Comparison of ENCODE assay signal across 9 mouse cellular contexts in genomic region chr6:134620846-134621551, GRCm38 (mm10). TPM values are rescaled to one million over a fixed set of nuclear protein-coding genes. Genes with fewer than 3 reads are reported as not detected.
DNase-seq lines count a peak whose midpoint lies in the region; ATAC-seq and TF ChIP-seq lines count a peak whose summit lies in the region.
"Had no signal": no experiment of that assay in that cellular context is flagged by ENCODE, and none has a peak within 500 bp of the region (broad histone marks: within the 10 kb centered on the region; RNA-seq: fewer than 3 reads in every experiment).

No protein-coding gene starts in this region.

- WGBS in lung, embryonic 14.5 days, result 64% methylated on average over 6 of the region's 6 CpGs
- 49% methylated on average over 6 of the region's 6 CpGs for WGBS in liver, embryonic 14.5 days (ENCODE audit: insufficient replicate concordance)
- WGBS in forebrain, embryonic 10.5 days, result 71% methylated on average over 6 of the region's 6 CpGs

- DNase-seq in adrenal gland, postnatal 10 days, result peak; percentile 49
- no peak for DNase-seq in adrenal gland, postnatal 36 days
- peak; percentile 62 for DNase-seq in lung, embryonic 14.5 days
- DNase-seq in lung, postnatal 25 days (ENCODE audit: low spot score), result no peak
- peak; percentile 64 to 79 for DNase-seq in frontal cortex, postnatal 36 days (ENCODE audit: low spot score in 2 of 2)
- no peak for DNase-seq in liver, embryonic 14.5 days (ENCODE audit: low read depth in 3 of 3, low spot score in 3 of 3)
- DNase-seq in thymus, postnatal 14 days, result peak; percentile 47
- no peak for DNase-seq in forebrain, embryonic 10.5 days (ENCODE audit: extremely low spot score, low spot score)

- H3K4me2 ChIP-seq in lung, embryonic 14.5 days, result no peak overlapping the region
- no peak overlapping the region for H3K4me2 ChIP-seq in liver, embryonic 14.5 days (ENCODE audit: low read depth)
- H3K4me2 ChIP-seq: neural tube, embryonic 12.5 days had no signal

- H3K27me3 ChIP-seq in lung, embryonic 14.5 days (ENCODE audit: insufficient read depth, low read length), result no peaks in the 10 kb centered on the region
- no peaks in the 10 kb centered on the region for H3K27me3 ChIP-seq in liver, embryonic 14.5 days (ENCODE audit: control insufficient read depth, insufficient read depth, low read length)
- H3K27me3 ChIP-seq in forebrain, embryonic 10.5 days (ENCODE audit: poor library complexity, severe bottlenecking), result no peaks in the 10 kb centered on the region
- H3K27me3 ChIP-seq: neural tube, embryonic 12.5 days had no signal

- peak; percentile 59 for TF ChIP-seq CTCF in lung, embryonic 14.5 days (IDR thresholded peaks at IDR 0.05; ENCODE audit: low read depth)
- peak; percentile 74 for TF ChIP-seq CTCF in liver, embryonic 14.5 days (IDR thresholded peaks at IDR 0.05; ENCODE audit: low read depth)

- H3K4me1 ChIP-seq in lung, embryonic 14.5 days (ENCODE audit: insufficient read depth), result no peaks in the 10 kb centered on the region
- no peaks in the 10 kb centered on the region for H3K4me1 ChIP-seq in liver, embryonic 14.5 days (replicated peaks; ENCODE audit: control insufficient read depth in 2 of 2, insufficient read depth in 2 of 2, low read length in 1 of 2)
- no peaks in the 10 kb centered on the region for H3K4me1 ChIP-seq in forebrain, embryonic 10.5 days
- H3K4me1 ChIP-seq: neural tube, embryonic 12.5 days had no signal

- no peak overlapping the region for H3K9ac ChIP-seq in lung, embryonic 14.5 days
- no peak overlapping the region for H3K9ac ChIP-seq in liver, embryonic 14.5 days (replicated peaks)
- H3K9ac ChIP-seq: neural tube, embryonic 12.5 days had no signal

- H3K9me3 ChIP-seq in lung, embryonic 14.5 days (ENCODE audit: low read depth, low read length), result no peaks in the 10 kb centered on the region
- H3K9me3 ChIP-seq in liver, embryonic 14.5 days (ENCODE audit: control insufficient read depth, low read length), result no peaks in the 10 kb centered on the region
- H3K9me3 ChIP-seq in forebrain, embryonic 10.5 days, result no peaks in the 10 kb centered on the region
- H3K9me3 ChIP-seq: neural tube, embryonic 12.5 days had no signal

- H3K36me3 ChIP-seq in lung, embryonic 14.5 days (ENCODE audit: insufficient read depth), result no peaks in the 10 kb centered on the region
- H3K36me3 ChIP-seq in liver, embryonic 14.5 days (replicated peaks; ENCODE audit: control insufficient read depth, insufficient read depth, low read depth), result no peaks in the 10 kb centered on the region
- H3K36me3 ChIP-seq in forebrain, embryonic 10.5 days (replicated peaks), result no peaks in the 10 kb centered on the region
- H3K36me3 ChIP-seq: neural tube, embryonic 12.5 days had no signal

- TF ChIP-seq EP300 in liver, embryonic 14.5 days (IDR thresholded peaks at IDR 0.05; ENCODE audit: low read depth), result no peak

- H3K4me3 ChIP-seq in lung, embryonic 14.5 days (ENCODE audit: low read depth, low read length), result no peak overlapping the region
- H3K4me3 ChIP-seq in liver, embryonic 14.5 days (ENCODE audit: insufficient read depth in 1 of 2, low read depth in 2 of 2, low read length in 2 of 2), result no peak overlapping the region
- H3K4me3 ChIP-seq in forebrain, embryonic 10.5 days, result no peak overlapping the region
- H3K4me3 ChIP-seq: neural tube, embryonic 12.5 days had no signal

- H3K27ac ChIP-seq in lung, embryonic 14.5 days (ENCODE audit: low read depth), result no peak overlapping the region
- H3K27ac ChIP-seq in liver, embryonic 14.5 days, result no peak overlapping the region
- no peak overlapping the region for H3K27ac ChIP-seq in forebrain, embryonic 10.5 days
- H3K27ac ChIP-seq: neural tube, embryonic 12.5 days had no signal

- ATAC-seq in lung, embryonic 14.5 days (ENCODE audit: insufficient read depth), result no peak
- ATAC-seq in liver, embryonic 14.5 days (ENCODE audit: insufficient read depth), result no peak

RNA-seq across cellular contexts. Expression of gene Mansc1, which starts 11.3 kb away (rescaled TPM):
- 1 to 10 TPM; 5.5 to 6.9 TPM for total RNA-seq in adrenal gland, postnatal 10 days (2021)
- 1 to 10 TPM; 4.4 to 4.9 TPM for total RNA-seq in adrenal gland, postnatal 36 days (2021)
- polyA plus RNA-seq in lung, embryonic 14.5 days (2014; fragmentation: Nextera tagmentation; extraction: Ambion mirVana), result 5.8 and 5.9 TPM in 2 replicates
- 0.55 and 0.56 TPM in 2 replicates for polyA plus RNA-seq in liver, embryonic 14.5 days (2012; rRNA removed)
- 0.52 and 0.64 TPM in 2 replicates for polyA plus RNA-seq in liver, embryonic 14.5 days (2014; fragmentation: Nextera tagmentation; extraction: Ambion mirVana)
- 0.55 and 0.63 TPM in 2 replicates for polyA plus RNA-seq in forebrain, embryonic 10.5 days (2016; fragmentation: Nextera tagmentation; extraction: Ambion mirVana)

RNA-seq across cellular contexts. Expression of gene Borcs5, which starts 18.3 kb away (rescaled TPM):
- total RNA-seq in adrenal gland, postnatal 10 days (2021), result 10 to 100 TPM; 11.3 to 14.4 TPM
- total RNA-seq in adrenal gland, postnatal 36 days (2021), result 10 to 100 TPM; 13.7 to 15.4 TPM
- polyA plus RNA-seq in lung, embryonic 14.5 days (2014; fragmentation: Nextera tagmentation; extraction: Ambion mirVana), result 13.9 and 14.6 TPM in 2 replicates
- polyA plus RNA-seq in liver, embryonic 14.5 days (2012; rRNA removed), result 4.5 and 4.7 TPM in 2 replicates
- 8.0 and 9.3 TPM in 2 replicates for polyA plus RNA-seq in liver, embryonic 14.5 days (2014; fragmentation: Nextera tagmentation; extraction: Ambion mirVana)
- polyA plus RNA-seq in forebrain, embryonic 10.5 days (2016; fragmentation: Nextera tagmentation; extraction: Ambion mirVana), result 18.4 and 20.1 TPM in 2 replicates

RNA-seq across cellular contexts. Expression of gene Lrp6, which starts 54.2 kb away (rescaled TPM):
- 10 to 100 TPM; 77.3 to 78.5 TPM for total RNA-seq in adrenal gland, postnatal 10 days (2021)
- total RNA-seq in adrenal gland, postnatal 36 days (2021), result 10 to 100 TPM; 91.4 to 97.7 TPM
- 34.0 and 35.8 TPM in 2 replicates for polyA plus RNA-seq in lung, embryonic 14.5 days (2014; fragmentation: Nextera tagmentation; extraction: Ambion mirVana)
- polyA plus RNA-seq in liver, embryonic 14.5 days (2012; rRNA removed), result 3.9 and 6.2 TPM in 2 replicates
- polyA plus RNA-seq in liver, embryonic 14.5 days (2014; fragmentation: Nextera tagmentation; extraction: Ambion mirVana), result 6.9 and 8.5 TPM in 2 replicates
- polyA plus RNA-seq in forebrain, embryonic 10.5 days (2016; fragmentation: Nextera tagmentation; extraction: Ambion mirVana), result 25.4 and 25.9 TPM in 2 replicates

Comparison
In these comparisons a context has a peak if more than half of its experiments do, and no peak if none do; other contexts are left out.
1. DNase-seq: peak in adrenal gland, postnatal 10 days (single experiment), lung, embryonic 14.5 days (single experiment), frontal cortex, postnatal 36 days (2 of 2) and thymus, postnatal 14 days (single experiment); none in adrenal gland, postnatal 36 days (0 of 2), lung, postnatal 25 days (single experiment), liver, embryonic 14.5 days (0 of 3) and forebrain, embryonic 10.5 days (single experiment).